Mouse (Mus musculus) kidney, adult 8-10 months (tissue): ENCODE measurements around the gene Dnah12.
"Not testable (repeated sequence)": the region's sequence is repeated elsewhere in the genome, so short reads cannot be mapped to it uniquely, and the experiment has no call there.

Source experiments
- DNase-seq, 2 experiments: peaks; one replicate each; pipeline ENCODE4 v3.0.0; 2022

Dnah12 gene

GRCm38 (mm10) chr14:26692974-26693373 is at the start of gene Dnah12:
Dnah12 (plus strand) TSS chr14:26693274.
- DNase-seq, result no peak

- no peak for DNase-seq
Measured at GRCm38 (mm10) chr14:26645989-26646650, 47.0 kb upstream of the Dnah12 start.

DNA sequence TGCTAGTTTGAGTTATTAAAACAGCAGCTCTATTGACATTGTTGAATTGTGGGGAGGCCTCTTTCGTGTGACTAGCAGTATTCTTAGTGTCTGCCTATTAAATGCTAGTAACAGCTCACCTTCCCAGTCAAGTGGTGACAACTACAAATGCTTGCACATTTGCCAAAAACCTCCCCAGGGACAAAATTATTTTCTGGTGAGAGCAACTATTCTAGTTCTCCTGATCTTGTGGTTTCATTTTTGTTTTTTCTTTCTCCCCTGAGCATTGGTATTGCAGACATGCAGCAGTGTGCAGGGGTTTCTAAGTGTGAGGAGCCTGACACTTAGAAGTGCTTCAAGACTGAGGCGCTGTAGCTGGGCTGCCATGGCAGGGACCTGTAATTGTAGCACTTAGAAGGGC is 45.3 kb upstream of the Dnah12 start:
- no peak for DNase-seq

GRCm38 (mm10) chr14:26651901-26652300 is 41.2 kb upstream of the Dnah12 start:
- DNase-seq, result no peak

DNA sequence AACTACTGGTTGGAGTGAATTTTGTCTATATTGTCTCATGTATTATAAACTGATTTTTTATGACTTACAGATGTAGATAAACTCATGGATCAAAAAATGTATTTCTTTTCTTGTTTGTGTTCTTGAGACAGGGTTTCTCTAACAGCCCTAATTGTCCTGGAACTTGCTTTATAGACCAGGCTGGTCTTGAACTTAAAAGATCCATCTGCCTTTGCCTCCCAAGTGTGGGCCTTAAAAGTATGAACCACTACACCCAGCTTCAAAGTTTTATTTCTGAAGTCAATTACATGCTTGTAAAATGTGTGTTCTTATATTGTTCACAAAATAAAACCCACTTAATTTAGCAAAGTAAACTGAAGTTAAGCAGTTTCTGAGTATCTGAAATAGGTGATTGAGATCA is 34.9 kb upstream of the Dnah12 start:
- no peak for DNase-seq

- DNase-seq, result no peak
Measured at GRCm38 (mm10) chr14:26660233-26660632, 32.8 kb upstream of the Dnah12 start.

DNA sequence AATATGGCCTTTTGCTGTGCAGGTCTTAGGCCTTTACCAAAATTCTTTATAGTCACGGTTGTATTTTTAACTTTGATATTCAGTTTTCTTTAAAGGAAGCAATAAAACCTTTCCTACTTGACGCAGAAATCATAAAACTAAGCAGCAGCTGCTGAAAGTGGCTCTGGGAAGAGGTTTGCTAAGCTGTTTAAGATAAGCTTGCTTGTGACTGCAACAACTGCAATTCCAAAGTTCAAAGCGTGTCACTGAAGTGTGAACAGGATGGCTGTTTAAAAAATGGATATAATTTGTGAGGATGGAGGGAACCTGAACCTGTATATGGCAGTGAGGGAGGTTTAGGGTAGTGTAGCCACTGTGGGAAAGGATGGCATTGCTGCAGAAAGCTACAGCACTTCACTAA is 31.1 kb upstream of the Dnah12 start:
- DNase-seq, result no peak

GRCm38 (mm10) chr14:26662488-26662887 is 30.6 kb upstream of the Dnah12 start:
- DNase-seq, result no peak

GRCm38 (mm10) chr14:26663851-26664250 is 29.2 kb upstream of the Dnah12 start:
- no peak for DNase-seq

DNA sequence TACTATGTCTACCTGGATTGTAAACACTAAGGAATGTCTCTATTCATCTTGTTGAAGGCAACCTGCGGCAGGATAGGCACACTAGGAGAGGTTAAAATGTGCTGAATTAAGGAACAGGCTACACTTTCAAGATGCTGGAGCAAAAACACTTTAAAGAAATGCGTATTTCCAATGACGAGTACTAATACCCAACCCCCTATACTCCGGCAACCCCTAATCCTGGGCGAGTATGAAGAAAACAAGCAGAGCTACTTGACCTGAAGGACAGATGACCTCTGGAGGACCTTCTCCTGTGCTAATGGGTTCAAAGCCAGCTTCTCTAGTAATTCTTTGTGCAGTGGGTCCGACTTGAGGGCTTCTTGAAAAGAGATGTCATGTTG is 25.1 kb upstream of the Dnah12 start:
- no peak for DNase-seq

- DNase-seq, result peak in 1 of 2 experiments; percentile 25
Measured at GRCm38 (mm10) chr14:26668371-26669291, 24.4 kb upstream of the Dnah12 start.

- peak; percentile 87 to 89 for DNase-seq
Measured at GRCm38 (mm10) chr14:26669292-26670073, 23.6 kb upstream of the Dnah12 start, which contains the start of gene Pde12. Pde12 (minus strand) TSS chr14:26669883.

GRCm38 (mm10) chr14:26670964-26671363 is 22.1 kb upstream of the Dnah12 start:
- DNase-seq, result no peak

GRCm38 (mm10) chr14:26671870-26672615 is 21.0 kb upstream of the Dnah12 start:
- not testable (repeated sequence) for DNase-seq

GRCm38 (mm10) chr14:26674476-26675169 is 18.5 kb upstream of the Dnah12 start:
- DNase-seq, result peak; percentile 27 to 58

GRCm38 (mm10) chr14:26675371-26675770 is 17.7 kb upstream of the Dnah12 start:
- peak; percentile 57 to 65 for DNase-seq

DNA sequence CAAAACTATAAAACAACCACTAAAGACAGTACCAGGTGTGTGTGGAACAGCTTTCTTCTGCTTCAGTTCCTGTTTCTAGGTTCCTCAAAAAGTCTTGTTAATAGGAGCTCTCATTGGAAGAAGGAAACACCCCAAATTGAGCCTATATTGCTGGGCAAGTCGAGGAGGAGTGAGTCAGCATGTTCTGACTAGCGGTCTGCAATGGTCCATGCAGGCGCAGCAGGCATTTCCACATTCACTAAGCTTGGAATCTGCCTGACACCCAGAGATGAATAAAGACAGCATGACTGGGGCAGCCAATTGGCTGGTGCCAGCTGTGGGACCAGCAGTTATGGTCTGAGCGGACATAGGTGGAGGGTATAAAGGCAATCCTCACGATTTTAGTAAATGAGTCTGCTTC is 17.3 kb upstream of the Dnah12 start:
- no peak for DNase-seq

- no peak for DNase-seq
Measured at GRCm38 (mm10) chr14:26690727-26691126, 2.3 kb upstream of the Dnah12 start.

- peak in 1 of 2 experiments; percentile 39 for DNase-seq
Measured at GRCm38 (mm10) chr14:26691363-26691762, 1.7 kb upstream of the Dnah12 start.

- DNase-seq, result no peak
Measured at GRCm38 (mm10) chr14:26697912-26698311, 4.8 kb downstream of the Dnah12 start.

DNA sequence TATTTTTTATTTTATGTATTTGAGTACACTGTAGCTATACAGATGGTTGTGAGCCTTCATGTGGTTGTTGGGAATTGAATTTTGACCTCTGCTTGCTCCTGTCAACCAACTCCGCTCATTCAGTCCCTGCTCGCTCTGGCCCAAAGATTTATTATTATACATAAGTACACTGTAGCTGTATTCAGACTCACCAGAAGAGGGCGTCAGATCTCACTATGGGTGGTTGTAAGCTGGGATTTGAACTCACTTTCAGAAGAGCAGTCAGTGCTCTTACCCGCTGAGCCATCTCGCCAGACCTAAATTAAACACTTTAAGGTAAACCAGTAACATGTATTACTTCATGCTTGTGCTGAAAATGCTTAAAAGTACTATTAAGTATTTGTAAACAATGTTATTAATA is 12.2 kb downstream of the Dnah12 start:
- DNase-seq, result not testable (repeated sequence)

DNA sequence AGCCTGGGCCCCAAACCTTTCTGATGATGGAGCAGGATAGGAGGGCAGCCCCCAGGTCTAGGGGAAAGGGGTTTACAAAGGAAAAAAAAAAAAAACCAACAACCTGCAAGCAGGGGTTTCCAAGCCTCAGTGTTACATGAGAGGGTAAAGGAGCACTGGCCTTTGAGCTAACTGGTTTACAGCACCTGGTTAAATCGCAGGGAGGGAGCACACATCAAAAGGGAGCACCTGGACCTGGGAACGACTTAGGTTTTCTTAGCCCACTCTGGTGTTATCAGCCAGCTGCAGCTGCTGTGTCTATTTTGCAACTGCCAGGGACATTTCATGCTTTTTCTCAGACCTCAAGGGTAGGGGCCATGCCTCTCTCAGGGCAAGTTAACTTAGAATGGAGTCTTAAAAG is 26.6 kb downstream of the Dnah12 start:
- not testable (repeated sequence) for DNase-seq
